Comparison of ENCODE assay signal across 8 mouse cellular contexts in genomic region chr11:46436760-46437458, GRCm38 (mm10). TPM values are rescaled to one million over a fixed set of nuclear protein-coding genes. Genes with fewer than 3 reads are reported as not detected.
A peak's percentile ranks its signal among the peaks of the same experiment; 100 is the strongest.
DNase-seq lines count a peak whose midpoint lies in the region; ATAC-seq and TF ChIP-seq lines count a peak whose summit lies in the region.

Gene Med7 (plus strand): TSS chr11:46436925.

- TF ChIP-seq POLR2A in testis, adult 2 months (IDR thresholded peaks at IDR 0.05; ENCODE audit: control insufficient read depth, low read depth, low read length): peak; percentile 84; the same call in 1 of the 2 replicates

- H3K27me3 ChIP-seq in E14TG2a.4 (ENCODE audit: insufficient read depth, low read length): no peaks in the 10 kb centered on the region
- no peaks in the 10 kb centered on the region for H3K27me3 ChIP-seq in forebrain, embryonic 12.5 days
- no peaks in the 10 kb centered on the region for H3K27me3 ChIP-seq in heart, postnatal 0 days (ENCODE audit: control insufficient read depth, insufficient read depth, low read length)
- H3K27me3 ChIP-seq in liver, embryonic 16.5 days (ENCODE audit: control insufficient read depth, insufficient read depth, low read depth, low read length): no peaks in the 10 kb centered on the region
- no peaks in the 10 kb centered on the region for H3K27me3 ChIP-seq in neural tube, embryonic 13.5 days
- H3K27me3 ChIP-seq in testis, adult 2 months (ENCODE audit: control insufficient read depth, insufficient read depth, low read length): no peaks in the 10 kb centered on the region

- H3K36me3 ChIP-seq in E14TG2a.4 (ENCODE audit: insufficient read depth, low read length): peaks cover 35% of the 10 kb centered on the region
- peaks cover 11% of the 10 kb centered on the region for H3K36me3 ChIP-seq in forebrain, embryonic 12.5 days (replicated peaks)
- peaks cover 8% of the 10 kb centered on the region for H3K36me3 ChIP-seq in heart, postnatal 0 days (replicated peaks; ENCODE audit: control insufficient read depth, insufficient read depth, low read length)
- H3K36me3 ChIP-seq in liver, embryonic 16.5 days (ENCODE audit: control insufficient read depth, insufficient read depth): peaks cover 10% of the 10 kb centered on the region
- peaks cover 21% of the 10 kb centered on the region; the same call in 1 of the 2 replicates for H3K36me3 ChIP-seq in neural tube, embryonic 13.5 days
- H3K36me3 ChIP-seq in testis, adult 2 months (ENCODE audit: control insufficient read depth, insufficient read depth, low read length): peaks cover 4% of the 10 kb centered on the region

- TF ChIP-seq CTCF in E14TG2a.4 (conservative IDR thresholded peaks at IDR 0.05; ENCODE audit: low read length): no peak
- TF ChIP-seq CTCF in heart, postnatal 0 days (IDR thresholded peaks at IDR 0.05; ENCODE audit: low read depth): no peak
- no peak for TF ChIP-seq CTCF in testis, adult 2 months (IDR thresholded peaks at IDR 0.05; ENCODE audit: control insufficient read depth, insufficient read depth, insufficient replicate concordance, low read depth, low read length)

- ATAC-seq in forebrain, embryonic 12.5 days (ENCODE audit: low FRiP score): peak; percentile 99
- peak; percentile 99 for ATAC-seq in heart, postnatal 0 days (ENCODE audit: insufficient read depth, low read depth)
- ATAC-seq in liver, embryonic 16.5 days (ENCODE audit: low read depth): peak; percentile 97
- peak; percentile 100 for ATAC-seq in neural tube, embryonic 13.5 days (ENCODE audit: low read depth)

- peak within 1 kb of the TSS; percentile 99 for H3K4me3 ChIP-seq in E14TG2a.4 (replicated peaks; ENCODE audit: low read length)
- peak within 1 kb of the TSS; percentile 90 for H3K4me3 ChIP-seq in forebrain, embryonic 12.5 days (replicated peaks)
- peak within 1 kb of the TSS; percentile 90 for H3K4me3 ChIP-seq in heart, postnatal 0 days (ENCODE audit: low read depth, low read length)
- peak within 1 kb of the TSS; percentile 100 for H3K4me3 ChIP-seq in liver, embryonic 16.5 days (ENCODE audit: low read depth, low read length)
- peak within 1 kb of the TSS; percentile 97 for H3K4me3 ChIP-seq in neural tube, embryonic 13.5 days
- peak within 1 kb of the TSS; percentile 99 for H3K4me3 ChIP-seq in testis, adult 2 months (ENCODE audit: control insufficient read depth, low read depth, low read length)

- peak within 1 kb of the TSS; percentile 77 for H3K4me2 ChIP-seq in forebrain, embryonic 12.5 days
- peak within 1 kb of the TSS; percentile 90 for H3K4me2 ChIP-seq in heart, postnatal 0 days (ENCODE audit: low read depth, low read length)
- peak within 1 kb of the TSS; percentile 72 for H3K4me2 ChIP-seq in liver, embryonic 16.5 days (ENCODE audit: low read depth, low read length)
- H3K4me2 ChIP-seq in neural tube, embryonic 13.5 days: peak within 1 kb of the TSS; percentile 72

- DNase-seq in c-Kit-positive CD71-positive TER-119-positive erythroid progenitor cells, embryonic 14.5 days (ENCODE audit: low spot score): peak; percentile 98
- DNase-seq in heart, postnatal 0 days (ENCODE audit: low spot score): peak; percentile 97
- DNase-seq in kidney, postnatal 4 days: peak; percentile 94 to 97

- H3K9me3 ChIP-seq in E14TG2a.4 (ENCODE audit: low read length): no peaks in the 10 kb centered on the region
- H3K9me3 ChIP-seq in forebrain, embryonic 12.5 days: no peaks in the 10 kb centered on the region
- H3K9me3 ChIP-seq in heart, postnatal 0 days (replicated peaks; ENCODE audit: control insufficient read depth, low read length): no peaks in the 10 kb centered on the region
- no peaks in the 10 kb centered on the region for H3K9me3 ChIP-seq in liver, embryonic 16.5 days (replicated peaks; ENCODE audit: control insufficient read depth, low read length)
- H3K9me3 ChIP-seq in neural tube, embryonic 13.5 days: no peaks in the 10 kb centered on the region

- peaks cover 25% of the 10 kb centered on the region for H3K4me1 ChIP-seq in E14TG2a.4 (replicated peaks; ENCODE audit: low read depth, low read length)
- peaks cover 7% of the 10 kb centered on the region for H3K4me1 ChIP-seq in forebrain, embryonic 12.5 days
- peaks cover 4% of the 10 kb centered on the region; the same call in 1 of the 2 replicates for H3K4me1 ChIP-seq in heart, postnatal 0 days (ENCODE audit: control insufficient read depth, insufficient read depth)
- peaks cover 30% of the 10 kb centered on the region for H3K4me1 ChIP-seq in liver, embryonic 16.5 days (ENCODE audit: control insufficient read depth, low read depth, low read length)
- peaks cover 21% of the 10 kb centered on the region for H3K4me1 ChIP-seq in neural tube, embryonic 13.5 days (replicated peaks)
- peaks cover 2% of the 10 kb centered on the region; the same call in 1 of the 2 replicates for H3K4me1 ChIP-seq in testis, adult 2 months (ENCODE audit: control insufficient read depth, insufficient read depth, low read length)

- H3K27ac ChIP-seq in forebrain, embryonic 12.5 days: peak within 1 kb of the TSS; percentile 89
- peak within 1 kb of the TSS; percentile 97 for H3K27ac ChIP-seq in heart, postnatal 0 days (ENCODE audit: low read depth)
- peak within 1 kb of the TSS; percentile 99 for H3K27ac ChIP-seq in liver, embryonic 16.5 days (ENCODE audit: low read length)
- peak within 1 kb of the TSS; percentile 91 for H3K27ac ChIP-seq in neural tube, embryonic 13.5 days (replicated peaks)
- H3K27ac ChIP-seq in testis, adult 2 months (ENCODE audit: control insufficient read depth, insufficient read depth, low read depth, low read length): peak within 1 kb of the TSS; percentile 91

- no peak for TF ChIP-seq EP300 in heart, postnatal 0 days (IDR thresholded peaks at IDR 0.05; ENCODE audit: low read depth)

- under 1% methylated on average over 59 of the region's 59 CpGs for WGBS in forebrain, embryonic 12.5 days
- WGBS in heart, postnatal 0 days: under 1% methylated on average over 55 of the region's 59 CpGs
- WGBS in liver, embryonic 16.5 days (ENCODE audit: insufficient replicate concordance): under 1% methylated on average over 59 of the region's 59 CpGs
- under 1% methylated on average over 59 of the region's 59 CpGs for WGBS in neural tube, embryonic 13.5 days

- H3K9ac ChIP-seq in forebrain, embryonic 12.5 days: peak within 1 kb of the TSS; percentile 85
- H3K9ac ChIP-seq in heart, postnatal 0 days (replicated peaks; ENCODE audit: low read depth, low read length): peak within 1 kb of the TSS; percentile 91
- peak within 1 kb of the TSS; percentile 100 for H3K9ac ChIP-seq in liver, embryonic 16.5 days (ENCODE audit: low read depth, low read length)
- peak within 1 kb of the TSS; percentile 91 for H3K9ac ChIP-seq in neural tube, embryonic 13.5 days

RNA-seq across cellular contexts. Expression of gene Med7, which starts in this region (rescaled TPM):
- 90.2 and 96.3 TPM in 2 replicates for polyA plus RNA-seq in forebrain, embryonic 12.5 days (2016; fragmentation: Nextera tagmentation; extraction: Ambion mirVana)
- 7.2 and 47.2 TPM in 2 replicates for total RNA-seq in heart, postnatal 0 days (2014; rRNA removed; ENCODE audit: low replicate concordance)
- 42.4 and 44.0 TPM in 2 replicates for polyA plus RNA-seq in heart, postnatal 0 days (2015; fragmentation: Nextera tagmentation; extraction: Ambion mirVana)
- 44.8 and 49.7 TPM in 2 replicates for polyA plus RNA-seq in liver, embryonic 16.5 days (2015; fragmentation: Nextera tagmentation; extraction: Ambion mirVana)
- polyA plus RNA-seq in neural tube, embryonic 13.5 days (2015; fragmentation: Nextera tagmentation; extraction: Ambion mirVana): 75.3 and 79.3 TPM in 2 replicates
- 33.2 and 36.7 TPM in 2 replicates for polyA plus RNA-seq in testis, adult 2 months (2012; rRNA removed)

Comparison
In these comparisons a context has a peak if more than half of its experiments do, and no peak if none do; other contexts are left out.
1. Peak in every context shown above with its lines: DNase-seq, ATAC-seq, H3K4me3 ChIP-seq and H3K27ac ChIP-seq.